Mouse (Mus musculus) CD4-positive, CD25-positive, alpha-beta regulatory T cell (primary cell): Measurements from ENCODE around the gene Rsph10b. TPM values are rescaled to one million over a fixed set of nuclear protein-coding genes. Genes with fewer than 3 reads are reported as not detected.

Source experiments
- polyA plus RNA-seq: library from polyadenylated mRNA; unstranded; fragments of 100-300 nt; shearing (Covaris generic); gene quantifications from one replicate; pipeline ENCODE4 v1.2.1, GENCODE M21; 2017

Gene Rsph10b
- polyA plus RNA-seq, result 1.3 TPM

GRCm38 (mm10) chr5:143932831-143933230, at the start of gene Rsph10b:
Gene Rsph10b (plus strand): TSS chr5:143933035.

GRCm38 (mm10) chr5:143897635-143898330, 35.1 kb upstream of the Rsph10b start, which contains the start of gene Ankrd61:
Gene Ankrd61 (minus strand): TSS chr5:143897685.

GRCm38 (mm10) chr5:143909417-143910400, 23.1 kb upstream of the Rsph10b start, which contains the start of the genes Aimp2 and Pms2:
Gene Aimp2 (minus strand): TSS chr5:143909847.
Gene Pms2 (plus strand): TSS chr5:143909964.

GRCm38 (mm10) chr5:143927875-143928274, 5.0 kb upstream of the Rsph10b start, which contains the start of gene Gm42421:
Gene Gm42421 (plus strand): TSS chr5:143928175.

GRCm38 (mm10) chr5:144014551-144015311, 81.9 kb downstream of the Rsph10b start, which contains the start of gene Ccz1:
Gene Ccz1 (minus strand): TSS chr5:144014877.

GRCm38 (mm10) chr5:144026620-144027263, 93.9 kb downstream of the Rsph10b start, which contains the start of gene Ocm:
Gene Ocm (minus strand): TSS chr5:144026670.

Other genes starting within 250 kb of the Rsph10b start
- 22.2 TPM for gene Usp42, start 200.8 kb upstream of the Rsph10b start, polyA plus RNA-seq
- 58.6 TPM for gene Eif2ak1, start 115.2 kb upstream of the Rsph10b start, polyA plus RNA-seq
- gene Ankrd61, start 35.4 kb upstream of the Rsph10b start, polyA plus RNA-seq, result 0.49 TPM
- gene Aimp2, start 23.2 kb upstream of the Rsph10b start, polyA plus RNA-seq, result 54.6 TPM
- gene Pms2, start 23.1 kb upstream of the Rsph10b start, polyA plus RNA-seq, result 35.9 TPM
- 2.6 TPM for gene Gm42421, start 4.9 kb upstream of the Rsph10b start, polyA plus RNA-seq
- 70.2 TPM for gene Ccz1, start 81.8 kb downstream of the Rsph10b start, polyA plus RNA-seq
- not detected for gene Ocm, start 93.6 kb downstream of the Rsph10b start, polyA plus RNA-seq
- 15.7 TPM for gene Lmtk2, start 167.4 kb downstream of the Rsph10b start, polyA plus RNA-seq